Mouse (Mus musculus): ENCODE results near the gene Timm23. TPM values are rescaled to one million over a fixed set of nuclear protein-coding genes. Genes with fewer than 3 reads are reported as not detected.

The Timm23 gene
- polyA plus RNA-seq, 2 experiments from 2014 or later, result 117 to 118 TPM

Other genes with a start within 250 kb of the Timm23 start
- not detected for gene Galnt15, start 172.9 kb downstream of the Timm23 start, polyA plus RNA-seq (2017; shearing (Covaris generic))
- 10 to 100 TPM; 14.8 to 25.3 TPM for gene Oxnad1, start 116.5 kb downstream of the Timm23 start, polyA plus RNA-seq (2017; shearing (Covaris generic))
- 10 to 100 TPM; 55.6 to 63.5 TPM for gene Dph3, start 116.2 kb downstream of the Timm23 start, polyA plus RNA-seq (2017; shearing (Covaris generic))
- not detected for gene Msmb, start 59.9 kb downstream of the Timm23 start, polyA plus RNA-seq (2017; shearing (Covaris generic))
- gene Ncoa4, start 42.0 kb downstream of the Timm23 start, polyA plus RNA-seq (2017; shearing (Covaris generic)), result 10 to 100 TPM; 92.5 to 95.7 TPM
- 10 to 100 TPM; 18.5 to 21.5 TPM for gene Parg, start 51 bp upstream of the Timm23 start, polyA plus RNA-seq (2017; shearing (Covaris generic))
- not detected for gene Ogdhl, start 120.1 kb upstream of the Timm23 start, polyA plus RNA-seq (2017; shearing (Covaris generic))
- not detected for gene 1700024G13Rik, start 186.5 kb upstream of the Timm23 start, polyA plus RNA-seq (2017; shearing (Covaris generic))

Measured in CD4-positive, CD25-positive, alpha-beta regulatory T cell, adult 4 months (primary cell).